Mouse (Mus musculus) neural tube, embryonic 12.5 days (tissue): ENCODE results near the gene Mfsd14b. TPM values are rescaled to one million over a fixed set of nuclear protein-coding genes. Genes with fewer than 3 reads are reported as not detected.

Experiments used
- ATAC-seq: fragments of 200-750 bp; cut with Nextera tagmentation; 2 replicates; pipeline ENCODE4 v1.8.0; 2017; ENCODE audit warnings: low read depth, mild to moderate bottlenecking, moderate TSS enrichment, moderate library complexity; ENCODE audit not compliant: low FRiP score
- H3K27ac ChIP-seq: fragments of 300-500 bp; sonication (generic); 2 replicates; pipeline ENCODE4 v1.5.1; 2016
- H3K27me3 ChIP-seq: fragments of 300-500 bp; sonication (generic); replicated peaks from 2 replicates; pipeline ENCODE4 v1.6.1; 2016; ENCODE audit warnings: mild to moderate bottlenecking
- H3K36me3 ChIP-seq: fragments of 300-500 bp; sonication (generic); 2 replicates; pipeline ENCODE4 v1.6.1; 2016; ENCODE audit warnings: mild to moderate bottlenecking
- H3K4me1 ChIP-seq: fragments of 300-500 bp; sonication (generic); 2 replicates; pipeline ENCODE4 v1.6.1; 2016
- H3K4me2 ChIP-seq: fragments of 300-500 bp; sonication (generic); replicated peaks from 2 replicates; pipeline ENCODE4 v1.6.1; 2016; ENCODE audit warnings: mild to moderate bottlenecking
- H3K4me3 ChIP-seq: fragments of 300-500 bp; sonication (generic); 2 replicates; pipeline ENCODE4 v1.5.1; 2016
- H3K9ac ChIP-seq: fragments of 300-500 bp; sonication (generic); 2 replicates; pipeline ENCODE4 v1.6.1; 2016; ENCODE audit warnings: mild to moderate bottlenecking
- H3K9me3 ChIP-seq: fragments of 300-500 bp; sonication (generic); 2 replicates; pipeline ENCODE4 v1.6.1; 2016; ENCODE audit warnings: mild to moderate bottlenecking
- WGBS: fragments of 180-500 bp; shearing (Covaris S2); methylation state at CpG from one replicate; pipeline ENCODE4 v1.1.7; 2016; 5-methylcytosine and 5-hydroxymethylcytosine counted together
- polyA plus RNA-seq: library from polyadenylated mRNA; unstranded; fragments of >200 nt; fragmentation: Nextera tagmentation; extraction: Ambion mirVana; gene quantifications from 2 replicates; pipeline ENCODE4 v1.2.1, GENCODE M21; 2016

The Mfsd14b gene
- polyA plus RNA-seq, 1 experiment from 2014 or later, result 41.7 TPM

- H3K27me3 ChIP-seq, result no peaks in the 10 kb centered on the region
- H3K9ac ChIP-seq, result no peak overlapping the region
- H3K9me3 ChIP-seq, result no peaks in the 10 kb centered on the region
- H3K36me3 ChIP-seq, result peaks cover 11% of the 10 kb centered on the region
- H3K27ac ChIP-seq, result no peak overlapping the region
- H3K4me2 ChIP-seq, result no peak overlapping the region
- ATAC-seq, result no peak
- H3K4me3 ChIP-seq, result no peak overlapping the region
- WGBS, result 93% methylated on average over 2 of the region's 2 CpGs
- H3K4me1 ChIP-seq, result no peaks in the 10 kb centered on the region
Observed at GRCm38 (mm10) chr13:65069969-65070368, 42.8 kb downstream of the Mfsd14b start.

GRCm38 (mm10) chr13:65052660-65053059, 60.1 kb downstream of the Mfsd14b start, which contains the start of gene Prss47:
TSS of gene Prss47 (minus strand) at chr13:65052760.
- Histone ChIP-seq H3K9me3 (no peaks in the 10 kb centered on the region), H3K9ac (no peak within 1 kb of the TSS), H3K4me1 (no peaks in the 10 kb centered on the region), H3K36me3 (no peaks in the 10 kb centered on the region), H3K4me2 (no peak within 1 kb of the TSS), H3K4me3 (no peak within 1 kb of the TSS), H3K27ac (no peak within 1 kb of the TSS), H3K27me3 (no peaks in the 10 kb centered on the region)
- ATAC-seq, result no peak
- 87% methylated on average over 9 of the region's 9 CpGs for WGBS

- Histone ChIP-seq H3K9me3 (no peaks in the 10 kb centered on the region), H3K4me1 (no peaks in the 10 kb centered on the region), H3K4me3 (no peak overlapping the region), H3K9ac (no peak overlapping the region), H3K4me2 (no peak overlapping the region), H3K27me3 (no peaks in the 10 kb centered on the region), H3K27ac (no peak overlapping the region), H3K36me3 (no peaks in the 10 kb centered on the region)
- 65% methylated on average over 4 of the region's 4 CpGs for WGBS
- ATAC-seq, result no peak
Observed at GRCm38 (mm10) chr13:65035057-65035456, 77.7 kb downstream of the Mfsd14b start.

GRCm38 (mm10) chr13:65032758-65033157, 80.0 kb downstream of the Mfsd14b start, which contains the start of gene Spata31d1c:
TSS of gene Spata31d1c (plus strand) at chr13:65033058.
- no peak within 1 kb of the TSS for H3K9ac ChIP-seq
- ATAC-seq, result no peak
- H3K4me2 ChIP-seq, result no peak within 1 kb of the TSS
- H3K27me3 ChIP-seq, result no peaks in the 10 kb centered on the region
- no peak within 1 kb of the TSS for H3K4me3 ChIP-seq
- H3K9me3 ChIP-seq, result no peaks in the 10 kb centered on the region
- H3K4me1 ChIP-seq, result no peaks in the 10 kb centered on the region
- H3K36me3 ChIP-seq, result no peaks in the 10 kb centered on the region
- H3K27ac ChIP-seq, result no peak within 1 kb of the TSS

Other genes starting within 250 kb of the Mfsd14b start
- 0.11 and 0.28 TPM in 2 replicates for gene Cntnap3, start 209.0 kb downstream of the Mfsd14b start, polyA plus RNA-seq
- gene Spata31, start 195.6 kb downstream of the Mfsd14b start, polyA plus RNA-seq, result not detected in 2 replicates
- gene Spata31d1c, start 79.9 kb downstream of the Mfsd14b start, polyA plus RNA-seq, result 0.05 TPM in 1 of 2 replicates, not detected in the other
- not detected in 2 replicates for gene Prss47, start 60.2 kb downstream of the Mfsd14b start, polyA plus RNA-seq
- not detected in 2 replicates for gene Olfr465-ps1, start 25.1 kb upstream of the Mfsd14b start, polyA plus RNA-seq
- gene Olfr466, start 37.3 kb upstream of the Mfsd14b start, polyA plus RNA-seq, result not detected in 2 replicates
- gene Nlrp4f, start 93.0 kb upstream of the Mfsd14b start, polyA plus RNA-seq, result 0.10 TPM in 1 of 2 replicates, not detected in the other
- not detected in 2 replicates for gene Gm10775, start 146.6 kb upstream of the Mfsd14b start, polyA plus RNA-seq
- 17.9 and 21.2 TPM in 2 replicates for gene Zfp369, start 165.8 kb upstream of the Mfsd14b start, polyA plus RNA-seq